Mouse (Mus musculus): Measurements from ENCODE around the gene Qsox1. TPM values are rescaled to one million over a fixed set of nuclear protein-coding genes. Genes with fewer than 3 reads are reported as not detected.

The Qsox1 gene
- polyA plus RNA-seq, 1 experiment from 2014 or later: 15.8 TPM

DNA sequence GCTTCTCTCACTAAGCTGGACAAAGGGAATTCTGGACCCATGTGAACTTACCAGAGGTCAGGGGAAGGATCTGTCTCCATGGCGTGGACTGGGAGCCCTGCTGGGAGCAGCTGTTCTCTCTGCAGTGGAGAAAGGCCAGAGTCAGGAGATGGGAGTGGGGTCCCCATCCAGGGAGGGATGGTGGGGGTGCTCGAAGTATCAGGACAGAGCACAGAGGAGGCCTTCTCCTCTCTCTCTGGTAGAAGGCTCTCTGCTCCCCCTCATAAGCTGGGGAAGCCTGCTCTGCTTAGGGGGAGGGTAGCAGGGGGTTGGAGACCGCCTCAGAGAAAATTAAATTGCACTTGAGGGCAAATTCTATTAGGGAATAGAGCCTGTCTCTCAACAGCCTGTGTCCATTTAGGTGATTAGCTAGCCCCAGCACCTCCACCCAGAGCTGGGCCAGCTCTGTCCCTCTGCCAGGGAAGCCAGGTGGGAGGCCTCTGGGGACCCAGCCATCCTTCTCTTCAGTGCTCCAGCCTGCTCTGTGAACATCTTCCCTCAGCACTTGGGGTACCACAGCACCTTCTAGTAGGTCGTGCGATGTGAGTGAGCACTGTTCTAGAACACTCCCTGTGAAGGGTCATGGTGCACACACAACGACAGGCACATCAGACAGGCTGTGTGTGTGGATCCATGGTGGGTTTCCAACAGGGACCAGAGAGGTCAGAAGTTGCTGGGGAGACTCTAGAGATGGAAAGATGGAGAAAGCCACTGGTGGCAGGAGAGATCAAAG, 61.0 kb downstream of the Qsox1 start, which contains the start of gene Lhx4:
Gene Lhx4, minus strand, starts transcription at position 201 of the 772 bp plus-strand sequence.
- Histone ChIP-seq H3K4me1 (peaks cover 22% of the 10 kb centered on the region), H3K9me3 (no peaks in the 10 kb centered on the region), H3K36me3 (replicated peaks) (no peaks in the 10 kb centered on the region), H3K4me3 (no peak within 1 kb of the TSS), H3K27ac (no peak within 1 kb of the TSS), H3K27me3 (ENCODE audit: poor library complexity, severe bottlenecking) (peaks cover 85% of the 10 kb centered on the region)
- WGBS: 69% methylated on average over 6 of the region's 6 CpGs
- no peak for DNase-seq (ENCODE audit: extremely low spot score, low spot score)

- no peak overlapping the region for H3K4me3 ChIP-seq
- H3K36me3 ChIP-seq (replicated peaks): no peaks in the 10 kb centered on the region
- peaks cover 95% of the 10 kb centered on the region for H3K27me3 ChIP-seq (ENCODE audit: poor library complexity, severe bottlenecking)
- H3K27ac ChIP-seq: no peak overlapping the region
- no peak for DNase-seq (ENCODE audit: extremely low spot score, low spot score)
- no peaks in the 10 kb centered on the region for H3K9me3 ChIP-seq
- 12% methylated on average over 11 of the region's 11 CpGs for WGBS
- peaks cover 22% of the 10 kb centered on the region for H3K4me1 ChIP-seq
These were observed 62.0 kb downstream of the Qsox1 start for GRCm38 (mm10) chr1:155750517-155751178.

- no peak for DNase-seq (ENCODE audit: extremely low spot score, low spot score)
- 71% methylated on average over 5 of the region's 5 CpGs for WGBS
These were observed 64.8 kb downstream of the Qsox1 start for GRCm38 (mm10) chr1:155747911-155748310.

GRCm38 (mm10) chr1:155747011-155747410, 65.7 kb downstream of the Qsox1 start:
- peaks cover 35% of the 10 kb centered on the region for H3K4me1 ChIP-seq
- H3K27me3 ChIP-seq (ENCODE audit: poor library complexity, severe bottlenecking): peaks cover 100% of the 10 kb centered on the region
- WGBS: 9% methylated on average over 8 of the region's 8 CpGs
- H3K27ac ChIP-seq: no peak overlapping the region
- H3K36me3 ChIP-seq (replicated peaks): no peaks in the 10 kb centered on the region
- H3K9me3 ChIP-seq: no peaks in the 10 kb centered on the region
- DNase-seq (ENCODE audit: extremely low spot score, low spot score): no peak
- no peak overlapping the region for H3K4me3 ChIP-seq

More at GRCm38 (mm10) chr1:155747911-155748310, 64.8 kb downstream of the Qsox1 start:
- no peak overlapping the region for H3K27ac ChIP-seq
- peaks cover 100% of the 10 kb centered on the region for H3K27me3 ChIP-seq (ENCODE audit: poor library complexity, severe bottlenecking)
- H3K4me1 ChIP-seq: peaks cover 26% of the 10 kb centered on the region
- no peaks in the 10 kb centered on the region for H3K36me3 ChIP-seq (replicated peaks)
- H3K9me3 ChIP-seq: no peaks in the 10 kb centered on the region
- no peak overlapping the region for H3K4me3 ChIP-seq

DNA sequence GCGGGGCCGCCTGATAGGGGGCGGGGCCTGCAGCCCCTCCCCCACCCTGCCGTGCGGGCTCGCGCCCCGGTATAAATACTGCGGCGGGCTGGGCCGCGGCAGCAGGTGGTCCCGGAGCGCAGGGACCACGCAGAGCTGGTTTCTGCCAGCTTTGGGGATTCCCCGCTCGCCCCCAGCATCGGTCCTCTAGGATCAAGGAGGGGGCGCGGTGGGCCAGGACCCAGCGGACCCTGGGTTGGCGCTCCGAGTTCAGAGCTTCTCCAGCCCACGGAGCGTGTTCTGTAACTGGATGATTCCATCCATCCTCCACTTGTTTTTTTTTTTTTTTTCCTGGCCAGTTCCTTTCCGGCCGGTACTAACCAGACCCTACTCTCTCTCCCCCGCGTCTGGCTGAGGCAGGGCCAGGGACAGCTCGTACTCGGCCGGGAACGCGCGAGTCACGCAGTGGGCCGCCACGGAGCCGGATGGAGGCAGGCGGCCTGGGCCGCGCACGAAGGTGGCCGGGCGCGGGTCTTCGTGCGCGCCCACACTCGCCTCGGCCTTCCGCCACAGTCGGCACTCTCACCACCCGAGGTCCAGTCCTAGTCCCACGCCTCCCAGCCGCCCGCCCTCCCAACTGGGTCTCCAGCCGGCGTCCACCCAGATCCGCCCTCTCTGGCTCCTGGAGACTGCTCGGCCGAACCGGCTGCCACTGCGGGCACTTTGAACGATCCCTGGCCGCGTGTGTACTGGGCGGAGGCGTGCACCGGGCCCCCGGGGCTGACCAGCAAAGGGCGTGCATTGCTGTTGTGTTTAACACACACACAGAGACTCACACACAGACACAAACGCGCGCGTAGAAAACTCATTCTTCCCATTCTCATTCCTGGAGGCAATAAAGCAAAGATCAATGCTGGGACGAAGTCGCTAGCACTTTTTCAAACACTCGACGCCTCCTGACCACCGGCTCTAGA, 70.0 kb downstream of the Qsox1 start:
- 0 out of 2 replicates have a peak overlapping the region, but pooled peaks have one; percentile 15 for H3K27ac ChIP-seq
- H3K27me3 ChIP-seq (ENCODE audit: poor library complexity, severe bottlenecking): peaks cover 100% of the 10 kb centered on the region
- peak; percentile 62 for DNase-seq (ENCODE audit: extremely low spot score, low spot score)
- H3K36me3 ChIP-seq (replicated peaks): no peaks in the 10 kb centered on the region
- WGBS: under 1% methylated on average over 81 of the region's 81 CpGs
- H3K4me1 ChIP-seq: peaks cover 31% of the 10 kb centered on the region
- H3K9me3 ChIP-seq: no peaks in the 10 kb centered on the region
- peak overlapping the region; percentile 66 for H3K4me3 ChIP-seq

- H3K9me3 ChIP-seq: no peaks in the 10 kb centered on the region
These were observed 70.7 kb downstream of the Qsox1 start for GRCm38 (mm10) chr1:155741988-155742387.

DNA sequence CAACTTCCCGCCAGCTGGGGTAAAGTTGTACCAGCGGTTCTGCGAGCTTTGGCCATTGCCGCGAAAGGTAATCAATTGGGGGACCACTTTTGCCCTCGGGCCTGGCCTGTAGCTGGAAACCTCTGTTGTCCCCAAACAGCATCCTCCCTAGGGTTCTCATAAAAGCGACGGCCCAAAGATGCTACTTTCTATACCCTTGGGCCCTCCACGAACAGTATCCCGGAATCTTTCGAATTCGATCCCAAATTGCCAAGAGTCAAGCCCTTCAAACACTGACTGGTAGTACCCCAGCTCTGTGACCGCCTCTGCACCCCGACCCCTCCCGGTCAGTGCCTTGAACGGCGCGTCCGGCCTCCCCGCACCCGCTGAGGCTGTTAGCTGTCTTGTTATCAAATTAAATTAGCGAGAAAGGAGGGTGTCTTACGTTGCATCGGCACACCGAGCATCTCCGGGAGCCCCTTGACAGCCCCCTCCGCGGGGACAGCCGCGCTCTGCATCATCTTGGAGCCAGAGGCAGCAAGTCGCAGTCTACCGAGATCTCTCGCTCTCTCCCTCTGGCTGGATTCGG, 71.2 kb downstream of the Qsox1 start:
- DNase-seq (ENCODE audit: extremely low spot score, low spot score): peak; percentile 61
- H3K27me3 ChIP-seq (ENCODE audit: poor library complexity, severe bottlenecking): peaks cover 100% of the 10 kb centered on the region
- no peak overlapping the region for H3K27ac ChIP-seq
- no peaks in the 10 kb centered on the region for H3K36me3 ChIP-seq (replicated peaks)
- peak overlapping the region; percentile 66 for H3K4me3 ChIP-seq
- peaks cover 44% of the 10 kb centered on the region for H3K4me1 ChIP-seq
- no peaks in the 10 kb centered on the region for H3K9me3 ChIP-seq
- under 1% methylated on average over 34 of the region's 34 CpGs for WGBS

More at GRCm38 (mm10) chr1:155741988-155742387, 70.7 kb downstream of the Qsox1 start:
- H3K27me3 ChIP-seq (ENCODE audit: poor library complexity, severe bottlenecking): peaks cover 100% of the 10 kb centered on the region
- H3K4me3 ChIP-seq: peak overlapping the region; percentile 66
- under 1% methylated on average over 26 of the region's 26 CpGs for WGBS
- no peak overlapping the region for H3K27ac ChIP-seq
- no peaks in the 10 kb centered on the region for H3K36me3 ChIP-seq (replicated peaks)
- peaks cover 38% of the 10 kb centered on the region for H3K4me1 ChIP-seq
- DNase-seq (ENCODE audit: extremely low spot score, low spot score): peak; percentile 66

DNA sequence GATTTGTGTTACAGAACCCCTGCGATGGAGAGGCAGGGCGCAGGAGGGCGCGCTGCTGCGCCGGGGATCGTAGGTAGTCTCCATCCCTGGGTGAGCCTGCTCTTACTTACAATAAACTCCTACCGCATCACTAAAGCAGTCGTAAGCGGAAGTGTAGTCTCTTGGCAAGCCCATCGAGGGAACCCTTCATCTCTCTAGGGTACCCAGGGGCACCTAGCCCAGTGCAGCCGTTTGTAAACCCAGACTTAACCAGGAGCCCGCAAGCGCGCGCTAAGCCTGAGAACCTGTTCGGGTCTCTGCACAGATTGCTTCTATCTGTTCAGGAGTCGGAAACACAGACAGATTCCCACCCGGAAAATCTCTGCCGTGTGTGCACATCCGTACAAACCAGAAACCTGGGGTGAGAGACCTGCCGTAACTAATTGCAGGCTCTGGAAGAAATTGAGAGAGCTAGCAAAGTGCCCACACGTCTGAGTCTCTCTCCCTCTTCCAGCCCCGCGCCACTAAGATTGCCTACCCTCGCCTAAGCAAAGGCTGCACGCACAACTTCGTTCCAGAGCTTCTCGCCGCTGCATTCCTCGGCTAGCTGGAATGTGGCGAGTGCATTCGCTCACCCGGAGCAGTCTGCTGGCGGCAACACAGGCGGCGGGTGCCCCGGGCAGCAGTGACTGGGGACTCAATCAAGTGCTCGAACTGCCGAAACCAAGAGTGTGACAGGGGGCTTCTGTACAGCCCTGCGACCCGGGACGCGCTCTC, 71.9 kb downstream of the Qsox1 start:
- under 1% methylated on average over 44 of the region's 44 CpGs for WGBS
- peak; percentile 66 for DNase-seq (ENCODE audit: extremely low spot score, low spot score)
- H3K27ac ChIP-seq: no peak overlapping the region
- H3K36me3 ChIP-seq (replicated peaks): no peaks in the 10 kb centered on the region
- H3K4me3 ChIP-seq: peak overlapping the region; percentile 66
- peaks cover 50% of the 10 kb centered on the region for H3K4me1 ChIP-seq
- peaks cover 100% of the 10 kb centered on the region for H3K27me3 ChIP-seq (ENCODE audit: poor library complexity, severe bottlenecking)
- no peaks in the 10 kb centered on the region for H3K9me3 ChIP-seq

DNA sequence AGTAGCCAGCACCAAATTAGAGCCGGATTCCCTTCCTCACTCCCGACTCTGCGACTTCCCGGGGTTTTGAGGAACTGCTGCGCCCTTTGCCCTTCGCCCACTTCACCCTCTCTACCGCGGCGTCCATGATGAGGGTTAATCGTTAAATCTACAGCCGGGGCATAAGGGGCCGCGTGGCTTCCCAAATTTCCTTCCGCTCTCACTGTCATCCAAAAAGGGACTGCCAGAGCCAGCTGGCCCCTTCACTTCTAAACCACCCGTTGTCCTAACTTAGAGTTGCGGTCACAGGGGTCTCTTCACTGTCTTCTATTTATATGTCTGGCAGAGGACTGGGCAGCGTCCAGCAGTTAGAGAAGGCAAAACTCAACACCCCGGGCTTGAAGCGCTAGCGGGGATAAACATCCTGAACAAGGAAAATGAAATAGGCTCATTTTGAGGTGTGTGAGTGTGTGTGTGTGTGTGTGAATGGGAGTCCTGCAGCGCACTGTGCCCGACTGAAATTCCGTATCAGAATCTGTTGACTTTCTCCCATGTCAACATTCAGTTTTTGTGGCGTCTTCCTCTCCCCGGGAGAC, 74.8 kb downstream of the Qsox1 start:
- H3K4me3 ChIP-seq: no peak overlapping the region
- no peak for DNase-seq (ENCODE audit: extremely low spot score, low spot score)

DNA sequence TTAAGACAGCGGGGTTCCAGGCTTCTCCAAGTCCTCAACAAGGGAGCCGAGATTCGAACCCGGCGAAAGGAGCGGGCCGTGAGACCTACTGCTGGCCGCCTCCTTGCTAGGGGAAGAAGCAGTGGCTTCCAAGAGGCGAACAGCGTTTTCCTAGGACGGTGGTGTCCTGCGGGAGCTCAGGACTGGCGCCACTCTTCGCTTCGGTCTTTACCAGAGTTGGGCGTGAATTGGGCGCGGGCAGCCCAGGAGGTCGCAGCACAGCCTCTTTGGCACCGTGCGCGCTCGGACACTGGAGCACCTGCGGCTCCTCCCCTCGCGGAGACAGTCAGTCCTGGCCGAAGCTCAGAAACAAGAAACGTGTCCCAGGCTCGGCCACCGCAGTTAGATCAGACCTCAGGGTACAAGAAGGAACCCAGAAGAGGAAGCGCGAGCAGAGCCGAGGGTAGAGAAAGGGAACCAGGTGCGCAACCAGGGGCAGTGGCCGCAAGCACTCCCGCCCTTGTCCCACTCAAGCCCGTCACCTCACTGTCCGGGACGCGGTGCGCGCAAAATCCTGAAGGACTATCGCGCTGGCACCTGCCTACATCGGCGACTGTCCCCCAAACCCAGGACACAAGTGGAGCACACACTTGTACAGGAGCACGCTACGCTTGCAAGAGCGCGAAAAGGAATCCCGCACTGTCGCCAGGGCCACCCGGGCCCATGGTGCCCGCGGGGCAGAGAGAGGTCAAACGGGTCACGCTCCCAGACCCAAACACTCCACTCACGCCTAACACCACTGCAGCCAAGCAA, 75.5 kb downstream of the Qsox1 start:
- no peaks in the 10 kb centered on the region for H3K9me3 ChIP-seq
- DNase-seq (ENCODE audit: extremely low spot score, low spot score): no peak
- H3K4me1 ChIP-seq: peaks cover 41% of the 10 kb centered on the region
- H3K36me3 ChIP-seq (replicated peaks): no peaks in the 10 kb centered on the region
- H3K4me3 ChIP-seq: no peak overlapping the region
- peaks cover 100% of the 10 kb centered on the region for H3K27me3 ChIP-seq (ENCODE audit: poor library complexity, severe bottlenecking)
- H3K27ac ChIP-seq: no peak overlapping the region
- WGBS: under 1% methylated on average over 58 of the region's 58 CpGs

More for the DNA sequence above, 74.8 kb downstream of the Qsox1 start:
- Histone ChIP-seq H3K27ac (no peak overlapping the region), H3K27me3 (ENCODE audit: poor library complexity, severe bottlenecking) (peaks cover 100% of the 10 kb centered on the region), H3K4me1 (peaks cover 48% of the 10 kb centered on the region), H3K9me3 (no peaks in the 10 kb centered on the region), H3K36me3 (replicated peaks) (no peaks in the 10 kb centered on the region)
- WGBS: under 1% methylated on average over 25 of the region's 25 CpGs

Data from forebrain, embryonic 10.5 days (tissue).